Mouse (Mus musculus) limb, embryonic 10.5 days (tissue): ENCODE data around the gene Morc4. TPM values are rescaled to one million over a fixed set of nuclear protein-coding genes. Genes with fewer than 3 reads are reported as not detected.

Experiments used
- DNase-seq: peaks from one replicate; pipeline ENCODE4 v3.0.0-alpha.2; 2017; ENCODE audit warnings: low spot score
- H3K27ac ChIP-seq: fragments of 300-500 bp; sonication (generic); 2 replicates; pipeline ENCODE4 v1.5.1; 2016; ENCODE audit warnings: mild to moderate bottlenecking
- H3K27me3 ChIP-seq: fragments of 300-500 bp; sonication (generic); 2 replicates; pipeline ENCODE4 v1.6.1; 2016; ENCODE audit warnings: low read depth, mild to moderate bottlenecking; ENCODE audit not compliant: poor library complexity, severe bottlenecking
- H3K36me3 ChIP-seq: fragments of 300-500 bp; sonication (generic); 2 replicates; pipeline ENCODE4 v1.6.1; 2016; ENCODE audit warnings: mild to moderate bottlenecking, moderate library complexity
- H3K4me1 ChIP-seq: fragments of 300-500 bp; sonication (generic); 2 replicates; pipeline ENCODE4 v1.6.1; 2016
- H3K4me3 ChIP-seq: fragments of 300-500 bp; sonication (generic); 2 replicates; pipeline ENCODE4 v1.5.1; 2016; ENCODE audit warnings: mild to moderate bottlenecking, moderate library complexity
- H3K9me3 ChIP-seq: fragments of 300-500 bp; sonication (generic); replicated peaks from 2 replicates; pipeline ENCODE4 v1.6.1; 2016; ENCODE audit warnings: mild to moderate bottlenecking
- WGBS: fragments of 180-500 bp; shearing (Covaris S2); methylation state at CpG from one replicate; pipeline ENCODE4 v1.1.7; 2016; 5-methylcytosine and 5-hydroxymethylcytosine counted together
- polyA plus RNA-seq: library from polyadenylated mRNA; unstranded; fragments of >200 nt; fragmentation: Nextera tagmentation; extraction: Ambion mirVana; gene quantifications from 2 replicates; pipeline ENCODE4 v1.2.1, GENCODE M21; 2016

Gene Morc4
- polyA plus RNA-seq, 1 experiment from 2014 or later: 7.2 TPM

DNA sequence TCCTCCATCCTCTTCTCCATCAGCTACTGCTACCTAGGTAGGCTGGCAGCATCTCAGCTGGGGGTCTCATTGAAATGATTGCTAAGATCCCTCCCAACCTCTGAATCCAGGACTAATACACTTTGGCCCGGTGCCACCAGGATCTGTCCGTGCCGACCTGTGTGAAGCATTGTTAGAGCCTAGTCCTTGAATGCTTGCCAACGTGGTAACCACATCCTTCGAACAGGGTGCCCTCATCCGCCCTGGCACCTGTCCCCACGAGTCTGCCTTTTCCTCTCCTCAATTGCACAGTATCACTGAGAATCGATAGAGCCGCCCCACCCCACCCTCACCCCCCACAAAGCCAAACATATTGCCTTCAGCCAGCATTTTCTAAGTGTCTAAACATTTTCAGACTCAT, 73.6 kb downstream of the Morc4 start:
- Histone ChIP-seq H3K27ac (no peak overlapping the region), H3K27me3 (peaks cover 92% of the 10 kb centered on the region), H3K4me3 (no peak overlapping the region), H3K36me3 (no peaks in the 10 kb centered on the region), H3K9me3 (no peaks in the 10 kb centered on the region), H3K4me1 (no peaks in the 10 kb centered on the region)
- 92% methylated on average over 9 of the region's 9 CpGs for WGBS
- no peak for DNase-seq

- Histone ChIP-seq H3K9me3 (no peaks in the 10 kb centered on the region), H3K36me3 (no peaks in the 10 kb centered on the region), H3K4me3 (no peak overlapping the region), H3K27ac (no peak overlapping the region), H3K27me3 (peaks cover 92% of the 10 kb centered on the region), H3K4me1 (no peaks in the 10 kb centered on the region)
- DNase-seq: no peak
- 89% methylated on average over 6 of the region's 6 CpGs for WGBS
These were observed 75.4 kb downstream of the Morc4 start for GRCm38 (mm10) chrX:139796037-139796436.

- no peaks in the 10 kb centered on the region for H3K4me1 ChIP-seq
These were observed 77.2 kb downstream of the Morc4 start for GRCm38 (mm10) chrX:139794072-139794845.

GRCm38 (mm10) chrX:139785764-139786163, 85.7 kb downstream of the Morc4 start:
- Histone ChIP-seq H3K4me1 (0 out of 2 replicates have a peak, but pooled peaks cover 3% of the 10 kb centered on the region), H3K27ac (no peak overlapping the region), H3K4me3 (no peak overlapping the region), H3K27me3 (peaks cover 88% of the 10 kb centered on the region), H3K36me3 (no peaks in the 10 kb centered on the region), H3K9me3 (no peaks in the 10 kb centered on the region)
- 44% methylated on average over 1 of the region's 1 CpGs for WGBS
- no peak for DNase-seq

More at GRCm38 (mm10) chrX:139794072-139794845, 77.2 kb downstream of the Morc4 start:
- Histone ChIP-seq H3K36me3 (no peaks in the 10 kb centered on the region), H3K4me3 (no peak overlapping the region), H3K27ac (no peak overlapping the region), H3K27me3 (peaks cover 92% of the 10 kb centered on the region), H3K9me3 (no peaks in the 10 kb centered on the region)
- WGBS: 83% methylated on average over 7 of the region's 7 CpGs
- DNase-seq: no peak

DNA sequence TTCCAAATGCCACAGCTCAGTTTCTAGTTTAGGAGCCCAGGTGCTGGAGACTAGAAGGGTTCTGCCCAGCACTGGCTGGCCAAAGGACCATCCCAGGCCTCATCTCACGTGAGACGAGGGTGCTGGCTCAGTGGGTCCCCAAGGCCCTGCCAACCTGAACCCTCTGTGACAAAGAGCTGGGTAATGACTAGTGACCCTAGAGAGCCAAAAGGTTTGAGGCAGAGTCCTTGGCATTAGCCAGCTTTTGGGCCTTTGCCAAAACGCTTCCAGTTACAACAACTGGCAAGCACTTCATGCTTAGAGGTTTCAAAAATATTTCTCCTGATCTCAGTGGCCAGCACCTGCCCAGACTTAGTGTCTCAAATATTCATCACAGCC, 88.4 kb downstream of the Morc4 start:
- H3K4me3 ChIP-seq: no peak overlapping the region
- no peak for DNase-seq
- H3K9me3 ChIP-seq: no peaks in the 10 kb centered on the region
- H3K4me1 ChIP-seq: 0 out of 2 replicates have a peak, but pooled peaks cover 3% of the 10 kb centered on the region
- WGBS: 58% methylated on average over 3 of the region's 3 CpGs
- H3K27me3 ChIP-seq: peaks cover 88% of the 10 kb centered on the region
- H3K27ac ChIP-seq: no peak overlapping the region
- no peaks in the 10 kb centered on the region for H3K36me3 ChIP-seq

DNA sequence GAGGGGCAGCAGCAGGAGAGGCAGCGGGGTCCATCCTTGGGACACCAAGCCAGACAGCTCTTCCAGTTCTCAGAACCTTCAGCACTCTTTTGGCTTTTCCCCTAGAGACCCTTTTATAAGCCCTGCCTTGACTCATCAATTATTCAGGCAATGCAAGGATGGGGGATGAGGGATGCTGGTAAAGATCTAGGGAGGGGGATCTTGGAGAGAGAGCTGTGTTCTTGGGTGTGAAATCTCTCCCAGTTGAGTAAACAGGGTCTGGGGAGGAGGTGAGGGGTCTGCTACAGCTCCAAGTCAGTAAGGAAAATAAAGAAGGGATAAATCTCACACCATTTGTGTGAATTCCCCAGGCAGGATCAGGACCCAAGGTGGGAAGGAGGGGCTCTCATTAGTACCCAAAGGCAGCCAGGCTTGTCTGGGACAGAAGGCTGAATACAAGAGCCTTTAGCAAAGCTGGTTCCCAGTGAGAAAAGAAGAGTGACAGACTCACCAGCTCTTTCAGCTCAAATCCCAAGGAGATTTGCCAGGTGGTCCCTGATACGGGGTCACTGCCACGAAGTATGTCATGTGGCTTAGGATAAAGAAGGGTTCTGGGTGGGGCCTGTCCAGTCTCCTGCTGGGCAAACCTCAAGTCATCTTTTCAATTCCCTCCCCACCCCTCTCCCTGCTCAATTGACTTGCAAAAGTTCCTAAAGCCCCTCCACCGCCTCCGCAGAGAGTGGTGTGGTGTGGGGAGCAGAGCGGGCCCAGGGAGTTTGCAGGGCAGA, 89.0 kb downstream of the Morc4 start, which contains the start of gene Ripply1:
Gene Ripply1 (minus strand): TSS at position 76 of the 767 bp plus-strand sequence.
- H3K27ac ChIP-seq: no peak within 1 kb of the TSS
- no peaks in the 10 kb centered on the region for H3K36me3 ChIP-seq
- no peak for DNase-seq
- WGBS: 30% methylated on average over 6 of the region's 6 CpGs
- H3K9me3 ChIP-seq: no peaks in the 10 kb centered on the region
- H3K27me3 ChIP-seq: peaks cover 89% of the 10 kb centered on the region
- H3K4me1 ChIP-seq: 0 out of 2 replicates have a peak, but pooled peaks cover 3% of the 10 kb centered on the region
- no peak within 1 kb of the TSS for H3K4me3 ChIP-seq

DNA sequence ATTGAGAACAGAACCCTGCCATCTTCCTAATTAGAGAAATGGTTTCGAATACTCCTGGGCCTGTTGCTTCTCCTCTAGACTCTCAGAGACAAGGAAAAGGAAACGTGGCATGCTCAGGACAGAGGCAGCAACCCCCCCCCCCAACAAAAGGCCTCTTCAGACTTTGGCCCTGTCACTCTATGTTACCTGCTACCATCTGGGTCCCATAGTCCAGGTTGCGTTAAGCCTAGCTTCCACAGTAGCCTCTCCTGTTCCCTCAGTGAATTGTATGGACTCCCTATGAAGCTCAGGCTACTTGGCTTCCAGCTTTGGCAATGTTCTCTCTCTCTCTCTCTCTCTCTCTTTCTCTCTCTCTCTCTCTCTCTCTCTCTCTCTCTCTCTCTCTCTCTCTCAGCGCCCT, 89.9 kb downstream of the Morc4 start:
- H3K9me3 ChIP-seq: no peaks in the 10 kb centered on the region
- no peak overlapping the region for H3K4me3 ChIP-seq
- no peak for DNase-seq
- 70% methylated on average over 4 of the region's 4 CpGs for WGBS
- H3K27ac ChIP-seq: no peak overlapping the region
- H3K4me1 ChIP-seq: 0 out of 2 replicates have a peak, but pooled peaks cover 3% of the 10 kb centered on the region
- H3K27me3 ChIP-seq: peaks cover 94% of the 10 kb centered on the region
- H3K36me3 ChIP-seq: no peaks in the 10 kb centered on the region

GRCm38 (mm10) chrX:139780988-139781387, 90.5 kb downstream of the Morc4 start:
- Histone ChIP-seq H3K27me3 (peaks cover 94% of the 10 kb centered on the region), H3K27ac (no peak overlapping the region), H3K36me3 (no peaks in the 10 kb centered on the region), H3K4me3 (no peak overlapping the region), H3K4me1 (0 out of 2 replicates have a peak, but pooled peaks cover 3% of the 10 kb centered on the region), H3K9me3 (no peaks in the 10 kb centered on the region)
- 35% methylated on average over 3 of the region's 3 CpGs for WGBS
- DNase-seq: no peak

DNA sequence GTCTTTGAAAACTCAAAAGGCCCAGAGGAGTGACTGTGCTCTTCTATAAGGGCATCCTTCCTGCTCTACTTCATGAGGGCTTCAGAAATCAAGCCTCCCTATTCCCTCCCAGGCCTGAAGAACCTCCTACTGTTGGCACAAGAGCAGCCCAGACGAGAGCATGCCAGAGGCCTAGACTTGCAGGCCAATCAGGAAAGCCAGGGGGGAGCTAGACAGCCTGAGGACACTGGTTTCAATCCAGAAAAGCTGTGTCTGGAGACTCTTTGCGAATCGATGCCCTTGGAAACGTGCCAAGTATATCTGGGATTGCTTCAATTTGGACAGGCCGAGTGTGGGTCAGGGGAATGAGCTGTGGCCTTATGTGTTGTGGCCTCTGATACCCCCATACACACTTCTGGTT, 92.1 kb downstream of the Morc4 start:
- Histone ChIP-seq H3K4me3 (no peak overlapping the region), H3K9me3 (no peaks in the 10 kb centered on the region), H3K27ac (no peak overlapping the region), H3K4me1 (0 out of 2 replicates have a peak, but pooled peaks cover 3% of the 10 kb centered on the region), H3K36me3 (no peaks in the 10 kb centered on the region), H3K27me3 (peaks cover 94% of the 10 kb centered on the region)
- 93% methylated on average over 5 of the region's 5 CpGs for WGBS
- no peak for DNase-seq

DNA sequence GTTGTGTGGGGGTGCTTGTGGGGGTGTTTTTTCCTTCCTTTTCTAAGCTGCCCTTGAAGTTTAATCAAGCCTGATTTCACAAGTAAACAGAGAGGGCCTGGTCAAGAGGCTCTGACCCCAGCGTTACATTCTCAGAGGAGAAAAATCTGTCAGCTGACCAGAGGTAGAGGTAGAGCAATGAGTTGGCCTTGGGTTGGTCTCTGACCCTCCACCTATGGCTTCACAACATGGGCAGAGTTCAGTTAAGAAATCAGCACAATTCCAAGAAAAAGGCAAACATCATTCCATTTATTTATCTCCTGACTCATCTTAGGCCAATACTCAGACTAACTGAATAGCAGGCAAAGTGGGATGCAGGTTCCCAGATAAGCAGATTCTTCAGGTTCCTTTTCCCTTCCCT, 92.6 kb downstream of the Morc4 start:
- no peak overlapping the region for H3K4me3 ChIP-seq
- H3K27ac ChIP-seq: no peak overlapping the region
- H3K36me3 ChIP-seq: no peaks in the 10 kb centered on the region
- no peak for DNase-seq
- 67% methylated on average over 1 of the region's 1 CpGs for WGBS
- no peaks in the 10 kb centered on the region for H3K9me3 ChIP-seq
- peaks cover 93% of the 10 kb centered on the region for H3K27me3 ChIP-seq
- 0 out of 2 replicates have a peak, but pooled peaks cover 3% of the 10 kb centered on the region for H3K4me1 ChIP-seq

DNA sequence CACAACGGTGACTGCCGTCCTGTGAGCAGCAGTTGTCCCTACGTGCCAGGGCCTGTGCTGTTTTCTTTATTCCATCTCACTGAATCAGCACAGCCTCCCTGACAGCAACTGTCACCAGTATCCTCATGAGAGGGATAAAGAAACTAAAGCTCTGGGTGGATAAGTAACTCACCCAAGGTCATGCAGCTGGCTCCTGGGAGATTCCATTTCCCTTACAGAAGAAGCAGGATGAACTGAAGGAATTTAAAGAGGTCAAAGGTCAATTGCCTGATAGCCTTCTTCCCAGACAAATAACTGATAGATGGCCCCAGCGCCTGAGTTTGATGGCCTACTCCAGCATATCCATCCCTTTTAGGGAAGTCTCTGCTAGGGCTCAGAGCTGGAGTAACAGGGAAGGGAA, 94.1 kb downstream of the Morc4 start:
- WGBS: 27% methylated on average over 4 of the region's 4 CpGs
- peaks cover 91% of the 10 kb centered on the region for H3K27me3 ChIP-seq

GRCm38 (mm10) chrX:139775084-139775612, 96.3 kb downstream of the Morc4 start:
- DNase-seq: no peak
- no peaks in the 10 kb centered on the region for H3K36me3 ChIP-seq
- no peak overlapping the region for H3K27ac ChIP-seq
- H3K27me3 ChIP-seq: peaks cover 91% of the 10 kb centered on the region
- H3K9me3 ChIP-seq: no peaks in the 10 kb centered on the region
- no peaks in the 10 kb centered on the region for H3K4me1 ChIP-seq
- WGBS: 78% methylated on average over 7 of the region's 7 CpGs
- H3K4me3 ChIP-seq: no peak overlapping the region

More for the DNA sequence above, 94.1 kb downstream of the Morc4 start:
- no peaks in the 10 kb centered on the region for H3K9me3 ChIP-seq
- no peak for DNase-seq
- no peaks in the 10 kb centered on the region for H3K36me3 ChIP-seq
- H3K4me3 ChIP-seq: no peak overlapping the region
- H3K4me1 ChIP-seq: 0 out of 2 replicates have a peak, but pooled peaks cover 3% of the 10 kb centered on the region
- no peak overlapping the region for H3K27ac ChIP-seq
